Mouse (Mus musculus) liver, adult 2 months (tissue): ENCODE data around the gene Efna2.

Experiments used
- CTCF ChIP-seq: fragments of 200-500 bp; IDR thresholded peaks from 2 replicates; pipeline ENCODE4 v1.5.1; 2011; ENCODE audit warnings: low read depth, low read length, control low read depth
- POLR2A ChIP-seq: fragments of 200-500 bp; IDR thresholded peaks from 2 replicates; pipeline ENCODE4 v1.6.1; 2011; ENCODE audit warnings: low read length, control low read depth; ENCODE audit not compliant: insufficient read depth; ENCODE audit errors: extremely low read depth

DNA sequence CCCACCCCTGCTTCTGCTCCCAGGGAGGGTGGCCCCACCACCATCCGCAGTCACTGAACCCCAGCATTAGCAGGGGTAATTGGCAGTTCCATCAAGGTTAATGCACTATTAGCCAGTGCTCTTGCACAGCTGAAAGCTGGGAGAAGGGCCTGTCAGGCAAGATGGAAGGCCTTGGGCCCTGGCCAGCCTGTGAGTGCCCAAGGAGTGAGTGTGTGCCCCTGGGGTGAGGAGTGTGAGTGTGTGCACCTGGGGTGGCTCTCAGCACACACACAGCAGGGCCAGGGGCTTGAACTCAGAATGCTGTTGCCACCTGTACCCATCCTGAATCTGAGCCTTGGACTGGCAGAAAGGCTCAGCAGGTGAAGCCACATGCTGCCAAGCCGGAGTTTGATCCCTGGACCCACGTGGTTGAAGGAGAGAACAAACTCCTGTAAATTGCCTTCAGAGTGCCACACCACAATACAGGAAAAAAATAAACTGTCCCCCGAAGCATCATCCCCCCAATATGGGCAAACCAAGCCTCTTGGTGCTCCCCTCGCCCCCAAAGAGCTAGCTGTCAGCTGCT is 2.9 kb upstream of the Efna2 start:
- TF ChIP-seq CTCF (no peak), POLR2A (no peak)
